Mouse (Mus musculus) spleen, adult 2 months (tissue): ENCODE data around the gene Dock9. TPM values are rescaled to one million over a fixed set of nuclear protein-coding genes. Genes with fewer than 3 reads are reported as not detected.

Experiments used
- DNase-seq, 2 experiments: peaks; one replicate each; pipeline versions ENCODE4 v3.0.0 to v3.0.0-alpha.2; 2012 to 2021; ENCODE audit warnings: low spot score in 2 of 2, low read depth in 1 of 2
- H3K27ac ChIP-seq: fragments of 200-500 bp; 2 replicates; pipeline ENCODE4 v1.5.1; 2012; ENCODE audit warnings: low read length, inconsistent platforms; ENCODE audit not compliant: insufficient read depth
- H3K27me3 ChIP-seq: fragments of 200-500 bp; 2 replicates; pipeline ENCODE4 v1.6.1; 2012; ENCODE audit warnings: mild to moderate bottlenecking, moderate library complexity, low read length, inconsistent platforms; ENCODE audit not compliant: control insufficient read depth, insufficient read depth
- H3K36me3 ChIP-seq: fragments of 200-500 bp; 2 replicates; pipeline ENCODE4 v1.6.1; 2012; ENCODE audit warnings: mild to moderate bottlenecking, low read length, inconsistent platforms; ENCODE audit not compliant: control insufficient read depth, insufficient read depth
- H3K4me1 ChIP-seq: fragments of 200-500 bp; 2 replicates; pipeline ENCODE4 v1.6.1; 2011; ENCODE audit warnings: inconsistent platforms; ENCODE audit not compliant: control insufficient read depth, insufficient read depth, insufficient read length
- H3K4me3 ChIP-seq: fragments of 200-500 bp; 2 replicates; pipeline ENCODE4 v1.5.1; 2011; ENCODE audit warnings: mild to moderate bottlenecking, inconsistent platforms; ENCODE audit not compliant: insufficient read depth, insufficient read length; ENCODE audit errors: extremely low read depth
- CTCF ChIP-seq: fragments of 200-500 bp; IDR thresholded peaks from 2 replicates; pipeline ENCODE4 v1.5.1; 2011; ENCODE audit warnings: mild to moderate bottlenecking, inconsistent platforms; ENCODE audit not compliant: insufficient read depth, insufficient read length, insufficient replicate concordance; ENCODE audit errors: extremely low read depth
- POLR2A ChIP-seq: fragments of 200-500 bp; IDR thresholded peaks from 2 replicates; pipeline ENCODE4 v1.6.1; 2011; ENCODE audit warnings: low read depth, low read length, inconsistent platforms
- WGBS: fragments of 180-500 bp; shearing (Covaris S2); methylation state at CpG from one replicate; pipeline ENCODE4 v1.1.7; 2018; 5-methylcytosine and 5-hydroxymethylcytosine counted together
- polyA plus RNA-seq: library from polyadenylated mRNA; depleted of rRNA; stranded (reverse); fragments of >200 nt; gene quantifications from 2 replicates; pipeline ENCODE4 v1.2.3, GENCODE M21; 2012

Dock9 gene
- polyA plus RNA-seq, 1 experiment: 7.8 TPM

GRCm38 (mm10) chr14:121579055-121579454, 218.6 kb downstream of the Dock9 start:
- no peak overlapping the region for H3K27ac ChIP-seq
- no peaks in the 10 kb centered on the region for H3K27me3 ChIP-seq
- 53% methylated on average over 3 of the region's 3 CpGs for WGBS
- no peaks in the 10 kb centered on the region for H3K4me1 ChIP-seq
- no peaks in the 10 kb centered on the region for H3K36me3 ChIP-seq
- no peak overlapping the region for H3K4me3 ChIP-seq
- DNase-seq: peak in 1 of 2 experiments; percentile 46
- no peak for TF ChIP-seq POLR2A
- peak; percentile 43; the same call in 1 of the 2 replicates for TF ChIP-seq CTCF

- Histone ChIP-seq H3K4me1 (no peaks in the 10 kb centered on the region), H3K27ac (no peak overlapping the region), H3K36me3 (no peaks in the 10 kb centered on the region), H3K27me3 (no peaks in the 10 kb centered on the region), H3K4me3 (no peak overlapping the region)
- no peak for TF ChIP-seq POLR2A
- TF ChIP-seq CTCF: no peak
- 81% methylated on average over 5 of the region's 5 CpGs for WGBS
- DNase-seq: no peak
Measured at GRCm38 (mm10) chr14:121573391-121573790, 224.2 kb downstream of the Dock9 start.

GRCm38 (mm10) chr14:121566794-121567201, 230.8 kb downstream of the Dock9 start:
- TF ChIP-seq POLR2A (no peak), CTCF (no peak)
- Histone ChIP-seq H3K27me3 (no peaks in the 10 kb centered on the region), H3K4me1 (no peaks in the 10 kb centered on the region), H3K27ac (no peak overlapping the region), H3K36me3 (no peaks in the 10 kb centered on the region), H3K4me3 (no peak overlapping the region)
- no peak for DNase-seq
- 93% methylated on average over 9 of the region's 9 CpGs for WGBS

- 86% methylated on average over 6 of the region's 6 CpGs for WGBS
- Histone ChIP-seq H3K27me3 (no peaks in the 10 kb centered on the region), H3K36me3 (no peaks in the 10 kb centered on the region), H3K4me3 (no peak overlapping the region), H3K27ac (no peak overlapping the region), H3K4me1 (no peaks in the 10 kb centered on the region)
- DNase-seq: no peak
- TF ChIP-seq POLR2A (no peak), CTCF (no peak)
Measured at GRCm38 (mm10) chr14:121565930-121566329, 231.7 kb downstream of the Dock9 start.

- H3K27ac ChIP-seq: no peak overlapping the region
- 85% methylated on average over 7 of the region's 7 CpGs for WGBS
Measured at GRCm38 (mm10) chr14:121564656-121565055, 233.0 kb downstream of the Dock9 start.

GRCm38 (mm10) chr14:121563954-121564353, 233.7 kb downstream of the Dock9 start:
- no peaks in the 10 kb centered on the region for H3K4me1 ChIP-seq
- H3K27me3 ChIP-seq: no peaks in the 10 kb centered on the region
- H3K36me3 ChIP-seq: no peaks in the 10 kb centered on the region
- DNase-seq: no peak
- H3K27ac ChIP-seq: no peak overlapping the region
- no peak overlapping the region for H3K4me3 ChIP-seq
- TF ChIP-seq CTCF (no peak), POLR2A (no peak)
- WGBS: 92% methylated on average over 4 of the region's 4 CpGs

More at GRCm38 (mm10) chr14:121564656-121565055, 233.0 kb downstream of the Dock9 start:
- DNase-seq: no peak
- H3K4me1 ChIP-seq: no peaks in the 10 kb centered on the region
- no peaks in the 10 kb centered on the region for H3K36me3 ChIP-seq
- H3K27me3 ChIP-seq: no peaks in the 10 kb centered on the region
- TF ChIP-seq POLR2A: no peak
- no peak for TF ChIP-seq CTCF
- H3K4me3 ChIP-seq: no peak overlapping the region

- DNase-seq: no peak
- 72% methylated on average over 13 of the region's 13 CpGs for WGBS
- Histone ChIP-seq H3K36me3 (no peaks in the 10 kb centered on the region), H3K4me1 (no peaks in the 10 kb centered on the region), H3K4me3 (no peak overlapping the region), H3K27ac (no peak overlapping the region), H3K27me3 (no peaks in the 10 kb centered on the region)
- no peak for TF ChIP-seq POLR2A
- no peak for TF ChIP-seq CTCF
Measured at GRCm38 (mm10) chr14:121559026-121559425, 238.6 kb downstream of the Dock9 start.
